Mouse (Mus musculus): Measurements from ENCODE around the gene Crybg1.
A peak's percentile ranks its signal among the peaks of the same experiment; 100 is the strongest.

The Crybg1 gene

DNA sequence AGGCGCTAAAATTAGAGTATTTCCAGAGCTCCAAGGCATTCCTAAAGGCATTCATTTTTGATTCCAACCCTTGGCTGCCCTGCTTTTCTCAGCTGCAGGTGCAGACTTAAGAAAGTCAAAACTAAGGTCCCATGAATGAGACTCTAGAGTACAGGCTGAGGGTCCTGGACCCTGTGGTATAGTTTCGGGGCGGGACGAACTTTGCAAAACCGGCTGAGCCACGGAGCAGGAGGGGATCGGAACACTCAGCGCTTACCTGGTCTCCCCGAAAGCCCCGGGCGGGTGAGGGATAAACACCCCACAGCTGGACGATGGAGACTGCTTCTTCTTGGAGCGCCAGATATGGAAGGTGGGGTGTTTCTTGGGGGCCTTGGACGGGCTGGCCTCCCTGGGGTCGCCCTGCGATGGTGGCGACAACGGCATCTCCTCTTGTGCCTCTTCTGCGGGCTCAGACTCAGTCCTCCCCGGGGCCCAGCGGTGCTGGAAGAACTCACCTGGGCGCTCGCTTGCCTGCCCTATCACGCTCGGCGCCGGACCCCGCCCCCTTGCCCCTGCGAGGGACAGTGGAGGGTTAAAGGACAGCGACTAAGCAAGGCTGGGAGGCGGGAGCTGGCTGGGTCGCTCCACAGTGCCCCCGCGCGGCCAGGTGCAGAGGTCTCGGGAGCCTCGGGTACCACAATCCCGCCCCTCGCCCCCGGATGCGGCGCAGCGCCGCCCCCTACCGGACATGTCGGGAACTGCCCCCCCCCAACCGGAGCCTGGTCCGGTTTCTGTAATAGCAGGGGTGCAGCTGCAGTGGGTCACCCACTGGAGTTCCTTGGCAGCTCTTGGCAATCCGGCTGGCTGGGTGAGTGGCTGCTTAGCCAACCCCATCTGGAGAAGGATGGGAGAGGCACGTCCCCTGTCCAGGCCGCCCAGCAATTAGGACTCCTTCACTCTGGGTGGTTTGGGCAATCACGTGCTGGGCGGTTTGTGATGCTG, at the start of gene Crybg1:
TSS of gene Crybg1 (minus strand) at position 517 of the 981 bp plus-strand sequence.
- DNase-seq (ENCODE audit: low read depth, low spot score): peak; percentile 30

GRCm38 (mm10) chr10:44177365-44177764, 28.7 kb upstream of the Crybg1 start:
- DNase-seq (ENCODE audit: low read depth, low spot score): peak; percentile 52

- no peak for DNase-seq (ENCODE audit: low read depth, low spot score)
These were observed 27.9 kb upstream of the Crybg1 start for GRCm38 (mm10) chr10:44176548-44176947.

DNA sequence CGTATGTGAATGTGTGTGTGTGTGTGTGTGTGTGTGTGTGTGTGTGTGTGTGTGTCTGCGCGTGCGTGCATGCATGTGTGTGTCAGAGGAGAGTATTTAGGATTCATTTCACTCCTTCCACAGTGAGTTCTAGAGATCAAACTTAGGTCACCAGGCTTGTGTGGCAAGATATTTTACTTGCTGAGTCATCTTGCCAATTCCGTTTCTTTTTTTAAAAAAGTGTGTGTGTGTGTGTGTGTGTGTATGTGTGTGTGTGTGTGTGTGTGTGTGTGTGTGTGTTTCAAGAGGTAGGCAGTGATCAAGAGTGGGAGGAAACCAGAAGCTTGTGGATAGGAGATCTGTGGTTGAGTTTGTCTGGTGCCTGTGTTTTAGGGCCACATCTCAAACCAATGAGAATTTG, 27.5 kb upstream of the Crybg1 start:
- no peak for DNase-seq (ENCODE audit: low read depth, low spot score)

DNA sequence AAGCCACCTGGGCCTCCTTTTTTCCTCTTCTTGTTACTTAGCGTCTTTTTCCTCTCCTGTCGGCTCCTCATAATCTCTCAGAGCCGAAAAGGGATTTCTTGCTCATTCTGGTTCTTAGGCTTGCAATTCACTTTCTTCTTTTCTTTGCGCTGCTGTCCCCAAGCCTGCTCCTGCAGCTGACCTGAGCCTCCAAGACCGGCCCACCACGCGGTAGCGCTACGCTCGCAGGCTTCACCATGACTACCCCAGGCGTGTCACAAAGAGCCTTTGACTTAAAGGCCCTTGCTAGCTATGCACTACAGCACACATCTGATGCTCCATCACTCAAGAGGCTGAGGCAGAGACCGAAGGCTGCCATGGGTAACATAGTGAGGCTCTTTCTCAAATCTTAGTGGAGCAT, 21.5 kb upstream of the Crybg1 start:
- no peak for DNase-seq (ENCODE audit: low read depth, low spot score)

DNA sequence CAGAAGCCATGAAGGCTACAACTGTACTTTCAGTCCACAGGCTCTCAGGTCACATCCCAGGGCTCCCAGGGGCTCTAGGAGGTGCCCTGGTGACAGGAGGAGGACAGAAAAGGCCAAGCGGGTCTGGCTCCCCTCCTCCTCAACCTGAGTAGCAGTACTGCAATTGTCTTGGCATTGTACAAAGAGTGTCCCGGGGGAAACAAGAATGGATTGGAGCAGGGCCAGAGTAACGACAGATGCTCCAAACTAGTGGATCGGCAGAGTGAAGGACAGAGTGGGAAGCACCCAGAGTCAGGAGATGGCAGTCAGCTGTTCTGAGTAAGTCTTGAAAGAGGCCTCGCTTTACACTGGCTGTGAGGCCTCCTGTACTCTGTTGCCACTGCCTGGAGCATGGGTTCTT, 18.4 kb upstream of the Crybg1 start:
- DNase-seq (ENCODE audit: low read depth, low spot score): no peak

DNA sequence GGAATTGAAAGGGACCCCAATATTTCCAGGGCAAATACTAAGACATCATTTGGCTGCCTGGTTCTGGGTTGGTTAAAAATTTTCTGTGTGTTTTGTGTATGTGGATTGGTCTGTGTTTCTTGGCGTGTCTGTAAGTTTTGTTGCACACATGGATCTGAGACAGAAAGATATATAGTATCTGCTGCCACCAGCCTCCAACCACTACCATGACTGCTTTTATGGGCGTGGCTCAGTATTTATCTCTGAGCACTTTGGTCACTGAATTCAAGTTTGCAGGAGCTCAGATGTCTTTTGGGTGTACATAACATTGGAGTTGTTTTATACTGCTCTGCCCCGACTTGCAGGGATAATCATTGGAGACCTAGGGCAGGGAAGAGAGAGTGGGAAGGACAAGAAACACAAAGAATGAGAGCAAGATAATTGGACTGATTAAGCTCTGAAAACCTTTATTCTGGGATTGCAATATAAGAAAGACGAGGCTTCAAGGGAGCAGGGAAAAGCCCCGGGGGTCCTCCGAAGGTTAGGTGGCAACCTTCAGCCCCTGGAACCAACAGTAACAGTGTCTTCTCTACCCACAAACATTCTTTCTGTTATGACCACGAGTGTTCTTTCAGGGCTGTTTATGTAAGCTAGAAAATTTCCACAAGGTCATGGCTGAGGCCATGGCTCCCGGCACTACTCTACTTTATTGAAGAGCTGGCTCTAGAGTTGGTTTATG, 15.8 kb upstream of the Crybg1 start:
- DNase-seq (ENCODE audit: low read depth, low spot score): peak; percentile 60

DNA sequence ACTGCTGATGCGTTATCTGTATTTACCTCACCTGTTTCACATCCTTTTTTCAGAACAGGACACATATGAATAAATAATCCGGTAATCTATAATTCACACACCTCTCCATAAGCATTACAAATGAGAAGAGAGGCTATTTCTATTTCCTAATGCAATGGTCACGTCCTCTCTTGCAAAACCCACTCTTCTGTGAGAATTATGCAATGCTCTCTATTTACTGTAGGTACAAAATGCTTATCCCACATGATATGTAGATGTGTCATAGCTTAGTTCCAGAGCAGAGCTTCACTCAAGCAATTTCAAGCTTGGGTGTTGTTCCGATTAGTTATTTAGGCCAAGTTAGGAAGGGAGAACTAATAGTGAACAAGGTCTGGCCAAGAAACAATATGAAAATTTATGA, 14.4 kb upstream of the Crybg1 start:
- DNase-seq (ENCODE audit: low read depth, low spot score): no peak

- no peak for DNase-seq (ENCODE audit: low read depth, low spot score)
These were observed 11.5 kb upstream of the Crybg1 start for GRCm38 (mm10) chr10:44160150-44160549.

DNA sequence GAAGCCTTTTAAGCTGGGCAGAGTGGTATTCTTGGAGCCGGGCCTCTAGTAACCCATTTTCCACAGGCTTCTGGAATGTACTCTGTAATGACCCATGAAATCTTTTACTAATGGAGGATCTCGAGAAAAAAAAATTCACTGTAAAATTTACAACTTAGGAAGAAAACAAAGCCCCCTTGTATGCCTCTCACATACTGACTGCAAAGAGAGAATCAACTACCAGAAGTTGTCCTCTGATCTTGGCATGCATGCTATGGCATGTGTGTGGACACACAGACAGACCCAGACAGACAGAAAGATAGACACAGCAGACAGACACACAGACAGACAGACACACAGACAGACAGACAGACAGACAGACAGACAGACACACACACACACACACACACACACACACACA, 8.8 kb upstream of the Crybg1 start:
- no peak for DNase-seq (ENCODE audit: low read depth, low spot score)

DNA sequence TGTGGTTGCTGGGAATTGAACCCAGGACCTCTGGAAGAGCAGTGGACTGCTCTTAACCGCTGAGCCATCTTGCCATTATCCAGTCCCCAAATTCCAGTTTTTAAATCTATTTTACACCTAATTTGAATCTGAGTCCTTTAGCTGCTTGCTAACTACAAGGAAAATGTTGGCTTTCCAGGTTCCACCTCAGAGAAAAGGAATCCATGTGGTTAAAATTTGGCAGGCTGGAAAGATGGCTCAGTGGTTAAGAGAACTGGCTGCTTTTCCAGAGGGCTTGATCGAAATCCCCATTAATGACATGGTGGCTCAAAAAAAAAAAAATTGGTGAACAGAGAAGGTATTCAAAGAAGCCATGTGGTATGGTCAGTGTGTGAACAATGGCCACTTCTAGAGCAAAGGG, 1.8 kb upstream of the Crybg1 start:
- DNase-seq (ENCODE audit: low read depth, low spot score): no peak

- DNase-seq (ENCODE audit: low read depth, low spot score): no peak
These were observed 5.3 kb downstream of the Crybg1 start for GRCm38 (mm10) chr10:44143401-44143800.

DNA sequence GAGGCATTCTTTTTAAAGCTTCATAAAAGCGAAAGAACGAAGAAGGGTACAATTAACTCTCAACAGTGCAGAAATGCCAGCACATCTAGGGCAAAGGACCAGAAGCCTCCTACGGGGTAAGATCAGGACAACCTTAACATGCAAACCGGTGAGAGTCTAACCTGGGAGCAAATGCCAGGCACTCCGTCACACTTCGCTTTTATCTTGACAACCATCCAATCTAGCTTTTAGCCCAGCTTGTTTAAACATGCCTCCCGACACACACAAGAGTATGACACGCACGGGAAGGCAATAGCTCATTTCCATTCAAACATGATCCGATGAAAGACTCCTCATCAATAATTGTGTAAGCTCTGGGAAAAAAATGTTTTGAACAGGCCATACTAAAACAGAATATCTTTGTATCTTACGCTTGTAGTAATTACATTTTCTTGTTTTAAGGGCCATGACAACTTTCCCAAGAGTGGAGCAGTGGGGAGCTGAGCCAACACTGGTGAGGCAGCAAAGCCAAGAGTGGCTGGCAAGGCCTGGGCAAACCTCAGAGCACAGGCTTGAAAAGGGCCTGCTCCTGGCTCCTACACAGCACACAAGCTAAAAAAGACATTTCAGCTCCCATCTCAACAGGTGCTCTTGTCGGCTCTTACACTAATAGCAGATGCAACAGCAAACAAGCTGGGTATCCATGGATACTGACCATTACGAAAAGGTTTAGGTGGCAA, 10.4 kb downstream of the Crybg1 start:
- DNase-seq (ENCODE audit: low read depth, low spot score): no peak

GRCm38 (mm10) chr10:44126047-44126446, 22.6 kb downstream of the Crybg1 start:
- DNase-seq (ENCODE audit: low read depth, low spot score): no peak

GRCm38 (mm10) chr10:44124400-44124933, 24.2 kb downstream of the Crybg1 start:
- DNase-seq (ENCODE audit: low read depth, low spot score): no peak

- DNase-seq (ENCODE audit: low read depth, low spot score): no peak
These were observed 30.0 kb downstream of the Crybg1 start for GRCm38 (mm10) chr10:44118616-44119015.

GRCm38 (mm10) chr10:44116796-44117195, 31.9 kb downstream of the Crybg1 start:
- DNase-seq (ENCODE audit: low read depth, low spot score): no peak

GRCm38 (mm10) chr10:44114611-44115010, 34.0 kb downstream of the Crybg1 start:
- no peak for DNase-seq (ENCODE audit: low read depth, low spot score)

DNA sequence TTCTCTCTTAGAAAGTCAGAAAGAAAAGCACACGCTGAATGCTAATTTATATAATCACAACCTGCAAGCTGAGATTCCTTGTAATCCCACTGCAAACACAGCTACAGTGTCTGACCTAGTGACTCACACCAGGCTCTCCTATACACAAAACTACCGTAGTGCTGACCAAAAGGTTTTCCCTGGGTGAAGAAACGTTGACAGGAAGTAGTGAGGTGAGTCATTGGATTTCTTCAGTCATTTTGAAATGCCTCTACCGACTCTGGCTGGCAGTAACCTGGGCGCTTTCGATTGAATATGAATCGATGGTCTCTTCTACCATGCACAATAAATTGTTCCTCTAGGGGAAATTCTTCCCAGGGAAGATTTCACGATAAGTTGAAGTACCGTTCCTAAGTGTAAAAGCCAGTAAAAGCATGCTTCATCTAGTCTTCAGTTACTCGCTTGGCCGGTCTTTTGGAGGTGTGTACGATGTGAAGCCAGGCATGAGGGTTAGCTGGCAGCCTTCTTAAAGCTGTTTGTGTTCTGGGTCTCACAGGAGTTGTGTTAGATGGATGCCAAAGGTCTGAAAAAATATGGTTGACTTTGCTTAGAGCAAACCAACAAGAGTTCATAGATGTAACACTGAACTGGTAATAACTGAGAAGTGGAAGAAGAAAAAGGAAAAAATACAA, 36.5 kb downstream of the Crybg1 start:
- DNase-seq (ENCODE audit: low read depth, low spot score): no peak

GRCm38 (mm10) chr10:44111168-44111567, 37.5 kb downstream of the Crybg1 start:
- no peak for DNase-seq (ENCODE audit: low read depth, low spot score)

DNA sequence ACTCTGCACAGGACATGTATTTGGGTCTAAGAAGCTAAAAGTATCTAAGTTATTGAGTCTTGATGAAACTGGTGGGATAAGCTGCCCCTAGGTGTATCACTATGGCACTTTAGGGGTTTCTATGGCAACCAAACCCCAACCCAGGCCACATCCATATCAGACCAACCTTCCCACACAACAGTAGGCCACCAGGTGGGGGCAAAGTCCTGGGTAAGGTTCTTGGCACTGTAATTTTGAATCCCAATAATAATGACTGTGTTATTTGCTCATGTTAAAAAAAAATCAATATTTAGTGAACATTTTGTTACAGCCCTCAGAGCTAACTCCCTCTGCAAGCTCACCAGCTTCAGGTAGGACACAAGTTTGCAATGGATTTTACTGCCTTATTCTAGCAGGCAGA, 38.2 kb downstream of the Crybg1 start:
- no peak for DNase-seq (ENCODE audit: low read depth, low spot score)

Measured in c-Kit-negative CD71-positive TER-119-positive erythroid progenitor cells, embryonic 14.5 days (primary cell).